Mouse (Mus musculus) thymus, postnatal 10 days (tissue): ENCODE data around the gene 1700003E16Rik.
A peak's percentile ranks its signal among the peaks of the same experiment; 100 is the strongest.

ENCODE experiments used
- DNase-seq, 2 experiments: peaks; one replicate each; pipeline ENCODE4 v3.0.0; 2021; ENCODE audit warnings: low spot score in 2 of 2

Gene 1700003E16Rik

DNA sequence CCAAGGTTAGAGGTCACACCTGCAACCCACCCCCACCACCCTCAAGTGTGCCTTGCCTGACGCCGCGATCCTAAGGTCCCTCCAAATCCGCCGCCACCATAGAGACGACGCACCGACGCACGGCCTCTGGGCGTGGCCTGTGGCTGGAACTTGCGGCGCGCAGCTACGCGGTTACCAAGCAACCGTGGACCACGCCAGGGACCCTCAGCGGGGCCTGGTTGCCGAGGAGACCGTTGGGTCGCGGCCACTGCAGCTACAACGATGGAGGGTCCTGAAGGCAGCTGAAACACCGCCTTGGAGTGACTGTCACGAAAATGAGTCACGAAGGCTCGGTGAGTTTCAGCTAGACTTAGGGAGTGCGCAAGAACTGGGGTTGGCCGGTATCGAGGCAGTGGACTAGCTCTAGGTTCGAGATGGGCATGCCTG lies at the start of gene 1700003E16Rik, which contains the start of gene Wdr54:
1700003E16Rik (plus strand) TSS at position 146 of the 426 bp plus-strand sequence.
Wdr54 (minus strand) TSS at position 139 of the 426 bp plus-strand sequence.
- DNase-seq, result peak; percentile 18 to 36

DNA sequence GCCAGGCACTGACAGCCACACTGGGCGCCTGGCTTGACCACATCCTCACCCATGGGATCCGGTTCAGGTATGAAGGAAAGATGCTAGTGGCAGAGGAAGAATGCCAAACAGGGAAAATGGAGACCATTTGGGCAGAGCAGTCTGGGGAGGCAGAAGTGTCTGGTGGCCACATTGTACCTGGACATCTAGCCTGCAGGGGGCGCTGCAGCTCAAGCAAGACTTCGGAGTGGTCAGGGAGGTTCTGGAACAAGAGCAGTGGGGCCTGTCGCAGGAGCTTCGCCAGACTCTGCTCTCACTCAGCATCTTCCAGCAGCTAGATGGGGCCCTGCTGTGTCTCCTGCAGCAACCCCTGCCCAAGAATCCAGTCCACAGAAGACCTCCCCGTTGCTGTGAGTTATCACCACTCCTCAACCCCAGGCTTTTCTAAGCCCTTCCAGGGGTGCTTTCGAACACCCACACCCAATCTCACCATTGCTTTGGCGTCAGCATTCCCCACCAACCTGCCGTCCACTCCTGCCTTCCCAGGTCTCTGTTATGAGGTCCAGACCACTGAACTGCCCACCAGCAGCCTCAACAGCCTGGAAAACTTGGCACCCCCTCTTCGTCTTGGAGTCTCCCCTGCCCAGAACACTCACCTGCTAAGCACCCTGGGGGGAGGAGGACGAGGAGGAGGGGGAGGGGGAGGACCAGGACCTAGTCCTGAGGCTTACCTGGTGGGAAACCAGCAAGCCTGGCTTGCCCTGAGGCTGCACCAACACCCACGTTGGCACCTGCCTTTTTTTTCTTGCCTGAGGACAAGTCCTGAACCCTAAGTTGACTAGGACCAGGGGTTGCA lies 48.4 kb upstream of the 1700003E16Rik start:
- peak; percentile 68 to 88 for DNase-seq

DNA sequence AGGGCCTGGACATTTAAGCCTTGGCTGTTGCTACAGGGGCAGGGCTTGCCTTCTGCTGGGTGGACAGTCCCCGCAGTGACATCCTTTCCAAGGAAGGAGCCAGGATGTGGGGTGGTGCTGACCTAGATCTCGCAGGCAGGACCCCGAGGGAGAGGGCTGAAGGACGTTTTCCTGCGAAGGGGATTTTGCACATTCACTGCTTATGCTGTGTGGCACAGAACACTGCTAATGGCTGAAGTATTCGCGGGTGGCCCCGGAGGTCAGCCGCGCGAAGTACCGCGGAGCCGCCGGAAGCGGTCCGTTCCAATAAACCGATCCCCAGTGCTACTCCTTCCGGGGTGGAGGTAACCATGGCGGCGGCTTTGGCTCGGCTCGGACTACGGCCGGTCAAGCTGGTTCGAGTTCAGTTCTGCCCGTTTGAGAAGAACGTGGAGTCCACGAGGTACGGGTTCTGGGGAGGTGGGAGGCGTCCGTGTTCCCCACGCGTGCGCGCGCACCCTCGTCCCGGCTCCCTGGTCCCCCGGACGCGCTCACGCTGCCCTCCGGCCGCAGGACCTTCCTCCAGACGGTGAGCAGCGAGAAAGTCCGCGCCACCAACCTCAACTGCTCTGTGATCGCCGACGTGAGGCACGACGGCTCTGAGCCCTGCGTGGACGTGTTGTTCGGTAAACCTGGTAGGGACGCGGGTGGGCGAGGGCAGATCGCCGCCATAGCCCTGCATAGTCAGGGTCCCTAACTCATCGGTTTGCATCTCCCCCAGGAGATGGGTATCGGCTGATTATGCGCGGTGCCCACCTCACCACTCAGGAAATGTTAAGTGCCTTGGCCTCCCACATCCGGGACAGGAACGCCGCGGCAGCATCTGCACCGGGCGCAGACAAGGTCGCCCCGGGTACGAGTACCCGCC lies 47.2 kb upstream of the 1700003E16Rik start, which contains the start of gene Mrpl53:
Mrpl53 (plus strand) TSS at position 279 of the 907 bp plus-strand sequence.
- DNase-seq, result peak; percentile 59 to 65

DNA sequence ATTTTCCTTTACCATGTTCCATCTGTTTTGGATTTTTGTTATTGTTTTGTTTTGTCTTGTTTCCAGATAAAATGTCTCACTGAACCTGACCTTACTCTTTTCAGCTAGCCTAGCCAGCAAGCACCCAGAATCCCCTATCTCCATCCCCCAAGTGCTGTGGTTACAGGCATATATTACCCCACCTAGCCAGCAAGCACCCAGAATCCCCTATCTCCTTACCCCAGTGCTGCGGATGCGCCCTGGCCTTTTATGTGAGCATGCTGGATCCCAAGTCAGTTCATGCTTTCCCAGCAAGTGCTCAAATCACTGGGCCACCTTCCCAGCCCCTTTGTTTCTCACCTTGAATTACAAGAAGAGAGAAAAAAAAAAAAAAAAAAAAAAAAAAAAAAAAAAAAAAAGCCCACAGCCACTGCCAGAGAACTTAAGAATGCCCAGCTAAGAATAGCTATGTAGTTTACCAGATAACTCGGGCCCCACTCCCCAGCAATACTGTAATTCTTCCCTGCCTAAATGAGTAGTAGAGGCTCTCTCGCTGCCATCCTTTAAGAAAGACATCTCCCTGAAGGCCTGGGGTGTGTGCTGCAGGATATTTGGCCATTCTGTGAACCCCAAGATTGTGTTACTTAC lies 44.6 kb upstream of the 1700003E16Rik start:
- DNase-seq, result no peak

- peak; percentile 85 to 89 for DNase-seq
Measured at GRCm38 (mm10) chr6:83115011-83115671, 41.1 kb upstream of the 1700003E16Rik start, which contains the start of gene Mogs. TSS of gene Mogs (plus strand) at chr6:83115496.

DNA sequence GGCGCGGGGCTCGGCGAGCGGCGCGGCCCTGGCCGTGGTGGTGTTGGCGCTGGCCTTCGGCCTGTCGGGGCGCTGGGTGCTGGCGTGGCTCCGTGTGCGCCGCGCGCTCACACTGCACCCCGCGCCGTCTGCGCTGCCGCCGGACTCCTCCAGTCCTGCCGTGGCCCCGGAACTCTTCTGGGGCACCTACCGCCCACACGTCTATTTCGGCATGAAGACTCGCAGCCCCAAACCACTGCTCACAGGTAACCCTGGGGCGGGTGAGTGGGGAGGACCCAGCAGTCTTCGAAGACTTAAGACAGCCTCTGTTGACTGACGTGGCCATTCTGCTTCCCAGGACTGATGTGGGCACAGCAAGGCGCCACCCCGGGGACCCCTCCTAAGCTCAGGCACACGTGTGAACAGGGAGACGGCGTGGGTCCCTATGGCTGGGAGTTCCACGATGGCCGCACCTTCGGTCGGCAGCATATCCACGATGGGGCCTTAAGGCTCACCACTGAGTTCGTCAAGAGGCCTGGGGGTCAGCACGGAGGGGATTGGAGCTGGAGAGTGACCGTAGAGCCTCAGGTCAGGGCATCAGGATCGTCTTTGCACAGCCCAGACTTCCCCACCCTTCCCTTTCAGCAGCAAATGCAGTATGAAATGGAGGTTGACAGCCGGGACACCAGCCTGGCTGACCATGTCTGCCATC lies 40.4 kb upstream of the 1700003E16Rik start:
- peak in 1 of 2 experiments; percentile 38 for DNase-seq

DNA sequence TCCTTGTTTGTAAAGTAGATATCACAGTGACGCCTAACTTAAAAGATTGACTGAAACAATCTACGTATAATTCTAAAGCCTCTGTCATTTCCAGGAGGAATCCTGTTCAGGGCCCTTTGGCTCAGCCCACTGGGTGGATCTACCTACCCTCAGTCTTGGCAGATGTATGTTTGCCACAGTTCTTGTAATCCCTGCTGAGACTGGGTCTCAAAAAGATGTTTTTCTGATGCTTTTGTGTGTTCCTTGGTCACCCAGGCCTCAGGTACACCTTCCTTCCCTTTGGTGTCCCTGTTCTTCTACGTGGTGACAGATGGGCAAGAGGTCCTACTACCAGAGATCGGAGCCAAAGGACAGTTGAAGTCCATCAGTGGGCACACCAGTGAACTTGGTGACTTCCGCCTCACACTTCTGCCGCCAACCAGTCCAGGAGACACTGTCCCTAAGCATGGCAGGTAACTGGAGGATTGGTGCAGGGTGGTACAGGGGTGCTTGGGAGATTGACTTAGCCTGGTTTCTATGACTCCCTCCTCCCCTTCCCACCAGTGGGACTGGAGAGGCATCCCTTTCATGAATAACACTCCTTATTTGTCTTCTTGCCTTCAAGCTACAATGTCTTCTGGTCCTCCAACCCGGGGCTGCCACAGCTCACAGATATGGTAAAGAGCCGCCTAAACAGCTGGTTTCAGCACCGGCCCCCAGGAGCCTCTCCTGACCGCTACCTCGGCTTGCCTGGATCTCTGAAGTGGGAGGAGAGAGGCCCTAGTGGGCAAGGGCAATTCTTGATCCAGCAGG lies 39.6 kb upstream of the 1700003E16Rik start:
- DNase-seq, result no peak

- DNase-seq, result no peak
Measured at GRCm38 (mm10) chr6:83117165-83117438, 39.1 kb upstream of the 1700003E16Rik start.

GRCm38 (mm10) chr6:83117616-83118015 lies 38.6 kb upstream of the 1700003E16Rik start:
- DNase-seq, result no peak

DNA sequence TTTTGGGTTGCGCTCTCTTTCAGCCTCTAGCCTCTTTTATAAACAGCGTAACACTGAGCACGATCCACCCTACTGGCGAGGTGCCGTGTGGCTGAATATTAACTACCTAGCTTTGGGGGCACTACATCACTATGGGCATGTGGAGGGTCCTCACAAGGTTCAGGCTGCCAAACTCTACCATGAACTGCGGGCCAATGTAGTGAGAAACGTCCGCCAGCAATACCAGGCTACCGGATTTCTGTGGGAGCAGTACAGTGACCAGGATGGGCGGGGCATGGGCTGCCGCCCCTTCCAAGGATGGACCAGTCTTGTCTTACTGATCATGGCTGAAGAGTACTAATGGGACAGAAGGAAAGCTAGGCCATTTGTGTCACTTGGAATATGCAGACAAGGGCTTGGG lies 37.8 kb upstream of the 1700003E16Rik start:
- DNase-seq, result no peak

DNA sequence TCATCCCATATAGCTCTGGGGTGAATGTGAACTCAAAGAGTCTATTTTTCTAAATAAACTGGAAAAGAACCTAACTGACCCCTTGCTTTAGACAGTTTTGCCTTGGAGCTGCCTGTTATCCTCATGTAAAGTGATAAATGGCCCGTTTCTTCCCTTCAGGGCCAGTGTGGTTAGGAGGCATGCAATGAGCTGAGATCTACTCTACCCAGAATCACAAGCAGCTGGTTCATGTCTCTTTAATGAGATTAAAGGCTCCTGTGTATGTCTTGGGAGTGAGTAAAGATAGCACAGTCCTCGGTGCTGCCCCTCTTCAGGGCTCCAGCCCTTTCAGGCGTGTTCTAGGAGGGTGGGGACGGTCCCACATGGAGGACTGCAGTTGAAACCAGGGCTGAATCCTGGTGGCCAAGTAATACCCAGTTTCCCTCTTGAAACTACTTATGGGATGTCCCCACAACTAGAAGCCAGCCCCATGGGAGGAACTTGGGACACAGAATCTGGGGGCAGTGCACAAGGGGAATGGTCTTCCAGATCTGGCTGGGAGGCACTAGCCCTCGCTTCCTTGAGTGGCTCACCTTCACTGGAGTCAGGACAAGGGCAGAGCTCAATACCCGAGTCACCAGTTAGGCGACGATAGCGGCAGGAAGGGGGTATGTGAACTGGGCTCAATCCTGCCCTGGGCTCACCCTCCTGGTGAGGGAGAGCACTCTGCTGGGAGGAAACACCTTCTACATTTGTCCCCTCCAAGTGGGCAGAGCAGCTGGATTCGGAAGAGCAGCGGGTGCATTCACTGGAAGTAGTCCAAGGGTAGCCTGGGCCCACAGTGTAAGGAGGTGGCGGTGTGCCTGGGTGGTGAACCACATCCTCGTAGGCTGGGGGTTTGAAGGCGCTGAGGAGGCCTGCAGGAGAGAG lies 37.1 kb upstream of the 1700003E16Rik start:
- DNase-seq, result no peak

GRCm38 (mm10) chr6:83119734-83120051 lies 36.5 kb upstream of the 1700003E16Rik start:
- DNase-seq, result no peak

DNA sequence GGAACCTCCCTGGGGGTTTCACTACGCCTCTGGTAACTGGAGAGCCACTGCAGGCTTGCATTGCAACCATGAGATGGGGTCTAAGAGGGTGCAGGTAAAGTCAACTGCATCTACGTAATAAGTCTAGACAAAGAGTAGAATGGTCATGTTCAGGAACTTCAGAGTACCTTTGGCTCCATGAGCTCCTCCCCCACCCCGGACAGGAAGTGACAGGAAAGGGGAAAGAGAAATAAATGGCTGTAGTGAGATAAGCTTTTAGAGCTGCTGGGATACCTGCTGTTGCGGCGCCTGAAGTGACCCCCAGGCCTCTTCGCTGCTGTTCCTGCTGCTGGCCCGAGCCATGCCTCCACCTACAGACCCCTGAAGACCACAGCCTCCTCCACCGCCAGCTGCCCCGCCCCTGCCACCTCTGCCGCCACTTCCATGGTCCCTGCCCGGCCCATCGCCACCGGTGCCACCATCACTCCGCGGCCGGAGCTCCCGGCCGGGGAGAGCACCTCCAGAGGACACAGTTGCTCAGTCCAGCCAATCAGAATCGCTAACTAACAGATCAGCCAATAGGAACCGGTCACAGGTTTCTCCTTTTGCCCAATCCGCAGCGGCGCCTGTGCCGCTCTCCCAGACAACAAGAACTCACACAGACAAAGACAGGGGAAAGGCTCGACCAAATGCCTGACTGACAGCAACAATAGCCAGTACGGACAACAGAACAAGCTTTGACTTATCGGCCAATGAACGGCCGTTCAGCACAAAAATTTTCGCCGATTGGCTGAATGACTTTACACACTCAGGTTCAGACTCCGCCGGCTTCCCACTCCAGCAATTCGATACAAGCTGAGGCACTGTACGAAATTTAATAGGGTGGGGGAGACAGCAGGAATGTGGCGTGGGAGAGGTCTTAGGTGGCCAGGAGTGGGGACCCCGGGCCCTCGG lies 35.0 kb upstream of the 1700003E16Rik start, which contains the start of gene Wbp1:
Wbp1 (minus strand) TSS at position 630 of the 933 bp plus-strand sequence.
- peak; percentile 88 to 94 for DNase-seq

DNA sequence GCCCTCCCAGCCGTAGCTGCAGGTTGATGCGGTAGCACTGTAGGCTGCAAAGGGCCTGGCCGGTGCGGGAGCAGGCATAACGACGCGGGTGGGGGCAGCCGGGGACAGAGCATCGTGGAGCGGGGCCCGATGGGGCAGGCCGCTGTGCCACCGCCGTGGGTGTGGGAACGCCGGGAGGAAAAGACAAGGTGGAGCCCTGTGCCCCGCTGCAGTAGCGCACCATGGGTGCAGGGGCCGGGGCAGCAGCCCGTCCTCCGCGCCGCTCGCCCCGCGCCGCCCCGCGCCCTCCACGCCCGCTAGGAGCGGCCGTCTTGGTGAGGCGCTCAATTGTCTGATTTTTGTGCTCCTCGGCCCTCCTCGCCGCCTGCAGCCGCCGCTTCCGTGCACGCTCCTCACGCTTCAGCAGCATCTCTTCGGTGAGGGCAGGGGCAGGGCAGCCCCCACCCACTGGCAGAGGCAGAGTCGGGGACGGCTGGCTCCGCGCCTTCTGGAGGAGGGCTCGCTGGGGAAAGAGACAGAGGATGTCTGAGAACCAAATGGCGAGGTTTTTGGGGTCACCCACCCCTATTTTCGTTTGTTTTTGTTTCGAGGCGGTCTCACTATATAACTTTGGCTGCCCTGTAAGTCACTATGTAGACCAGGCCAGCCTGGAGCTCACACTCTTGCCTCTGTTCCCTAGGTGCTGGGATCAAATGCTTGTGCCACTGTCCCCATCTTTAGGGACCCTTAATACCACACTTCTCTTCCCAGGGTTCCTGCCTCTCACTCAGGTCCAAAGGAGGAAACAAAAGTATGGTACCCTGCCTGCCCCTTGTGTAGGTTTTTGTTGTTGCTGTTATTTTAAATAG lies 34.1 kb upstream of the 1700003E16Rik start:
- peak in 1 of 2 experiments; percentile 37 for DNase-seq

- DNase-seq, result no peak
Measured at GRCm38 (mm10) chr6:83122961-83123360, 33.2 kb upstream of the 1700003E16Rik start.

GRCm38 (mm10) chr6:83124851-83125312 lies 31.3 kb upstream of the 1700003E16Rik start:
- DNase-seq, result peak; percentile 84 to 91

- DNase-seq, result no peak
Measured at GRCm38 (mm10) chr6:83125331-83125730, 30.9 kb upstream of the 1700003E16Rik start, which contains the start of gene Ino80b. TSS of gene Ino80b (minus strand) at chr6:83125431.
